Mouse (Mus musculus): ENCODE results near the gene Dynlt1a. TPM values are rescaled to one million over a fixed set of nuclear protein-coding genes. Genes with fewer than 3 reads are reported as not detected.
"Not testable (repeated sequence)": the region's sequence is repeated elsewhere in the genome, so short reads cannot be mapped to it uniquely, and the experiment has no call there.

Dynlt1a gene
- total RNA-seq, 2 experiments from 2014 or later: 3.1 to 6.3 TPM

GRCm38 (mm10) chr17:6289045-6289444, 28.3 kb downstream of the Dynlt1a start:
- DNase-seq: not testable (repeated sequence)

DNA sequence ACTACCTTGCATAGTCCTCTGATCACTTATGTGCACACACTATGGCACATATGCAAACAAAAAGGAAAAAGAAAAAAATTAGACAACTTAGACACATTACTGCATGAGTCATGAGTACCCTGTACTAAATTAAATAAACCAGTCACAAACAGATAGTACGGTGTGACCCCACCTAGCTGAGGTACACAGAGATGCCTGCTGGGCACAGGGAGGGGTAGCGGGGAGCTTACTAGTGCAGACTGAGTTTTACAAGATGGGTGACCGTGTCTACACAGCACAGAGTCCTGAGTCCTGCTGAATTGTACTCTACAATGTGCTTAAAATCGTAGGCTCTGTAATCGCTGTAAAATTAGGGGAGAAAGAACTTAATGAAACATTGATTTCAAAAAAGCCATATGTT, 31.1 kb downstream of the Dynlt1a start:
- not testable (repeated sequence) for DNase-seq

GRCm38 (mm10) chr17:6283137-6283536, 34.2 kb downstream of the Dynlt1a start:
- not testable (repeated sequence) for DNase-seq

DNA sequence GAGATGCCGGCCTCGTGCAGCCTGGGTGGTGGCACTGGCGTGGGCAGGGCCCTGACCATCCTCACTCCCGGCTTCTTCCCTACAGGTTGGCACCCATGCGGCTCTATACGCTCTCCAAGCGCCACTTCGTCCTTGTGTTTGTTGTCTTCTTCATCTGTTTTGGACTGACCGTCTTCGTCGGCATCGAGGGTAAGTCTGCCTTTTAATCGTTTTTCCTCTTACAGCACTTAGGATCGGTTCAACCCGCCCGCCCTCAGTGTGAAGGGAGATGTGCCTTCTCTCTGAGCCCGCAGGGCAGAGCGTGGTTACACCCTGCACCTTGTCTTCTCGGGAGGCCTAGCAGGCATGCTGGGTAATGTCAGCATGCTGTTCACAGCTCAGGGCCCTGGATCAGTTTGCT, 36.8 kb downstream of the Dynlt1a start:
- not testable (repeated sequence) for DNase-seq

GRCm38 (mm10) chr17:6279772-6280171, 37.5 kb downstream of the Dynlt1a start:
- not testable (repeated sequence) for DNase-seq

DNA sequence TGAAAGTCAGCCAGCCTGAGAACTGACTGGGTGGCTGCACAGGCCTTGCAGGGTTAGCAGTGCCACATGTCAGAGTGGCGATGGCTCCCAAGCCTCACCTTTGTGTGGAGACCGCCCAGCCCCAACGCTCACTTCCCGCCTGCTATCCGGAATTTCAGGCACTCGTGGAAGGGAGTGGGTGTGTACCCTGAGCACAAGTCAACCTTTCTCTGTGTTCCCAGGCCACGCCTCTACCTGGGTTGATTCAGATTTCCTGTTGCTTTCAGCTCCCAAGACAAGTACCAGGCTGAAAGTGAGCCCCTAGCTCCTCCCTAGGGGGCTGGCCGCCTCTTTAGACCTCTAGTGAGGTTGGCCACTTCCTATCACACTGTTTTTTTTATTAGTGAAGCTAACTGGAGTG, 38.1 kb downstream of the Dynlt1a start:
- DNase-seq: not testable (repeated sequence)

GRCm38 (mm10) chr17:6274693-6275092, 42.6 kb downstream of the Dynlt1a start:
- DNase-seq: not testable (repeated sequence)

- DNase-seq: not testable (repeated sequence)
Measured at GRCm38 (mm10) chr17:6271970-6272369, 45.3 kb downstream of the Dynlt1a start.

- DNase-seq: not testable (repeated sequence)
Measured at GRCm38 (mm10) chr17:6270840-6271239, 46.5 kb downstream of the Dynlt1a start.

- DNase-seq: peak; percentile 45
Measured at GRCm38 (mm10) chr17:6269876-6270831, 47.1 kb downstream of the Dynlt1a start.

DNA sequence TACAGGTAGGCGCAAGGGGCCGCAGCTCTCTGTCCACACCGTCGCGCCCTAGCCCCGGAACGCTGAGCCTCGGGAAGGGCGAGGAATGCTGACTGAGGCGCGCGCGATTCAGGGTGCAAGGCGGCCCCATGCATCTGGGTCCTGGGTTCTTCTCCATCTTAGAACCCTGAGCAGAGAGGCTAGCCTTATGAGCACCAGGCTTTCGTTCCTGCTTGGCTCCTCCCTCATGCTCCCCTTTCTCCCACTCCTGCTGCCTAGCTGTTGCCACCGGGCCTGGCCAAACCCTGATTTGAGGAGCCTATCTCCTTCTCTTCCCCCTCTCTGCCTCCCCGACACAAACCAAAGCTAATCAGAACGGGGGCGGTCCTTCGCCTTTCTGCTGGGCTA, 60.2 kb downstream of the Dynlt1a start:
- not testable (repeated sequence) for DNase-seq

- not testable (repeated sequence) for DNase-seq
Measured at GRCm38 (mm10) chr17:6256400-6257069, 60.8 kb downstream of the Dynlt1a start, which contains the start of gene Tmem181a. TSS of gene Tmem181a (plus strand) at chr17:6256860.

Other genes with a start within 250 kb of the Dynlt1a start
- gene Serac1, start 237.8 kb downstream of the Dynlt1a start, total RNA-seq (2021): 1 to 10 TPM; 5.4 to 8.2 TPM
- 10 to 100 TPM; 90.9 to 96.9 TPM for gene Gtf2h5, start 237.7 kb downstream of the Dynlt1a start, total RNA-seq (2021)
- 10 to 100 TPM; 66.8 to 82.4 TPM for gene Tulp4, start 211.1 kb downstream of the Dynlt1a start, total RNA-seq (2021)
- 10 to 100 TPM; 11.4 to 12.8 TPM for gene Tmem181a, start 60.6 kb downstream of the Dynlt1a start, total RNA-seq (2021)
- 100 to 1,000 TPM; 131 to 145 TPM for gene Dynlt1b, start 112.6 kb upstream of the Dynlt1a start, total RNA-seq (2021)

Measured in adrenal gland, postnatal 10 days (tissue).